Mouse (Mus musculus): Measurements from ENCODE around the gene Dsn1. TPM values are rescaled to one million over a fixed set of nuclear protein-coding genes. Genes with fewer than 3 reads are reported as not detected.

Gene Dsn1
- total and polyA plus RNA-seq, 3 experiments, result 5.3 to 123 (median 48.3) TPM

GRCm38 (mm10) chr2:157002321-157002720 is 4.6 kb downstream of the Dsn1 start:
- no peak for TF ChIP-seq GATA2 (IDR thresholded peaks at IDR 0.05; ENCODE audit: borderline replicate concordance, low read depth, low read length)
- TF ChIP-seq TAL1 (conservative IDR thresholded peaks at IDR 0.05; ENCODE audit: low read depth, low read length), result no peak
- TF ChIP-seq POLR2AphosphoS5 (IDR thresholded peaks at IDR 0.05; ENCODE audit: insufficient replicate concordance, low read depth, low read length), result no peak
- no peak for TF ChIP-seq CTCF (IDR thresholded peaks at IDR 0.05; ENCODE audit: low read depth, low read length)
- no peak for TF ChIP-seq GATA1 (IDR thresholded peaks at IDR 0.05; ENCODE audit: borderline replicate concordance, low read length)
- H3K36me3 ChIP-seq (replicated peaks), result peaks cover 79% of the 10 kb centered on the region
- peaks cover 47% of the 10 kb centered on the region for H3K4me1 ChIP-seq (ENCODE audit: insufficient read depth, low read depth, low read length)
- no peaks in the 10 kb centered on the region for H3K9me3 ChIP-seq (replicated peaks)
- DNase-seq (ENCODE audit: low spot score) (no peak), ATAC-seq (ENCODE audit: extremely low read depth, insufficient number of reproducible peaks, low FRiP score, poor library complexity, severe bottlenecking) (no peak)
- H3K4me3 ChIP-seq (ENCODE audit: low read depth, low read length), result no peak overlapping the region
- H3K27me3 ChIP-seq (ENCODE audit: insufficient read depth, low read length), result no peaks in the 10 kb centered on the region

GRCm38 (mm10) chr2:156998263-156998662 is 8.7 kb downstream of the Dsn1 start:
- ATAC-seq (ENCODE audit: extremely low read depth, insufficient number of reproducible peaks, low FRiP score, poor library complexity, severe bottlenecking), result no peak

GRCm38 (mm10) chr2:156996576-156996975 is 10.4 kb downstream of the Dsn1 start:
- TF ChIP-seq CTCF (IDR thresholded peaks at IDR 0.05; ENCODE audit: low read depth, low read length) (no peak), GATA2 (IDR thresholded peaks at IDR 0.05; ENCODE audit: borderline replicate concordance, low read depth, low read length) (no peak), GATA1 (IDR thresholded peaks at IDR 0.05; ENCODE audit: borderline replicate concordance, low read length) (no peak), TAL1 (conservative IDR thresholded peaks at IDR 0.05; ENCODE audit: low read depth, low read length) (no peak), POLR2AphosphoS5 (IDR thresholded peaks at IDR 0.05; ENCODE audit: insufficient replicate concordance, low read depth, low read length) (no peak)
- ATAC-seq (ENCODE audit: extremely low read depth, insufficient number of reproducible peaks, low FRiP score, poor library complexity, severe bottlenecking), result no peak
- no peak for DNase-seq (ENCODE audit: low spot score)

More at GRCm38 (mm10) chr2:156998263-156998662, 8.7 kb downstream of the Dsn1 start:
- no peaks in the 10 kb centered on the region for H3K27me3 ChIP-seq (ENCODE audit: insufficient read depth, low read length)
- peaks cover 89% of the 10 kb centered on the region for H3K36me3 ChIP-seq (replicated peaks)
- no peak for DNase-seq (ENCODE audit: low spot score)
- peaks cover 25% of the 10 kb centered on the region for H3K4me1 ChIP-seq (ENCODE audit: insufficient read depth, low read depth, low read length)
- no peak for TF ChIP-seq POLR2AphosphoS5 (IDR thresholded peaks at IDR 0.05; ENCODE audit: insufficient replicate concordance, low read depth, low read length)
- no peak for TF ChIP-seq TAL1 (conservative IDR thresholded peaks at IDR 0.05; ENCODE audit: low read depth, low read length)
- no peak for TF ChIP-seq GATA2 (IDR thresholded peaks at IDR 0.05; ENCODE audit: borderline replicate concordance, low read depth, low read length)
- no peak for TF ChIP-seq GATA1 (IDR thresholded peaks at IDR 0.05; ENCODE audit: borderline replicate concordance, low read length)
- no peak for TF ChIP-seq CTCF (IDR thresholded peaks at IDR 0.05; ENCODE audit: low read depth, low read length)
- H3K9me3 ChIP-seq (replicated peaks), result no peaks in the 10 kb centered on the region
- no peak overlapping the region for H3K4me3 ChIP-seq (ENCODE audit: low read depth, low read length)

GRCm38 (mm10) chr2:156991470-156992319 is 15.3 kb downstream of the Dsn1 start, which contains the start of gene Ndrg3:
Gene Ndrg3, minus strand, starts transcription at chr2:156992056.
- Histone ChIP-seq H3K27me3 (ENCODE audit: insufficient read depth, low read length) (no peaks in the 10 kb centered on the region), H3K4me1 (ENCODE audit: insufficient read depth, low read depth, low read length) (peaks cover 51% of the 10 kb centered on the region), H3K9me3 (replicated peaks) (no peaks in the 10 kb centered on the region), H3K4me3 (ENCODE audit: low read depth, low read length) (peak within 1 kb of the TSS; percentile 97), H3K36me3 (replicated peaks) (peaks cover 43% of the 10 kb centered on the region)
- TF ChIP-seq TAL1 (conservative IDR thresholded peaks at IDR 0.05; ENCODE audit: low read depth, low read length) (no peak), CTCF (IDR thresholded peaks at IDR 0.05; ENCODE audit: low read depth, low read length) (0 out of 2 replicates have a peak, but pooled peaks have one; percentile 20)
- DNase-seq (ENCODE audit: low spot score) (peak; percentile 41), ATAC-seq (ENCODE audit: extremely low read depth, insufficient number of reproducible peaks, low FRiP score, poor library complexity, severe bottlenecking) (peak; percentile 75; the same call in 1 of the 2 replicates)

More at GRCm38 (mm10) chr2:156996576-156996975, 10.4 kb downstream of the Dsn1 start:
- Histone ChIP-seq H3K4me3 (ENCODE audit: low read depth, low read length) (no peak overlapping the region), H3K36me3 (replicated peaks) (peaks cover 82% of the 10 kb centered on the region), H3K9me3 (replicated peaks) (no peaks in the 10 kb centered on the region), H3K4me1 (ENCODE audit: insufficient read depth, low read depth, low read length) (peaks cover 28% of the 10 kb centered on the region), H3K27me3 (ENCODE audit: insufficient read depth, low read length) (no peaks in the 10 kb centered on the region)

- Histone ChIP-seq H3K27me3 (ENCODE audit: insufficient read depth, low read length) (no peaks in the 10 kb centered on the region), H3K36me3 (replicated peaks) (peaks cover 34% of the 10 kb centered on the region), H3K4me1 (ENCODE audit: insufficient read depth, low read depth, low read length) (peaks cover 53% of the 10 kb centered on the region), H3K9me3 (replicated peaks) (no peaks in the 10 kb centered on the region), H3K4me3 (ENCODE audit: low read depth, low read length) (peak overlapping the region; percentile 97)
- TF ChIP-seq CTCF (IDR thresholded peaks at IDR 0.05; ENCODE audit: low read depth, low read length) (no peak), TAL1 (conservative IDR thresholded peaks at IDR 0.05; ENCODE audit: low read depth, low read length) (no peak), GATA1 (IDR thresholded peaks at IDR 0.05; ENCODE audit: borderline replicate concordance, low read length) (no peak), GATA2 (IDR thresholded peaks at IDR 0.05; ENCODE audit: borderline replicate concordance, low read depth, low read length) (no peak), POLR2AphosphoS5 (IDR thresholded peaks at IDR 0.05; ENCODE audit: insufficient replicate concordance, low read depth, low read length) (no peak)
- ATAC-seq (ENCODE audit: extremely low read depth, insufficient number of reproducible peaks, low FRiP score, poor library complexity, severe bottlenecking) (no peak), DNase-seq (ENCODE audit: low spot score) (no peak)
Observed at GRCm38 (mm10) chr2:156990727-156991431, 16.1 kb downstream of the Dsn1 start.

- H3K4me1 ChIP-seq (ENCODE audit: insufficient read depth, low read depth, low read length), result peaks cover 60% of the 10 kb centered on the region
- no peak for ATAC-seq (ENCODE audit: extremely low read depth, insufficient number of reproducible peaks, low FRiP score, poor library complexity, severe bottlenecking)
- TF ChIP-seq CTCF (IDR thresholded peaks at IDR 0.05; ENCODE audit: low read depth, low read length) (no peak), POLR2AphosphoS5 (IDR thresholded peaks at IDR 0.05; ENCODE audit: insufficient replicate concordance, low read depth, low read length) (no peak), GATA2 (IDR thresholded peaks at IDR 0.05; ENCODE audit: borderline replicate concordance, low read depth, low read length) (no peak), TAL1 (conservative IDR thresholded peaks at IDR 0.05; ENCODE audit: low read depth, low read length) (no peak), GATA1 (IDR thresholded peaks at IDR 0.05; ENCODE audit: borderline replicate concordance, low read length) (no peak)
- DNase-seq (ENCODE audit: low spot score), result no peak
- H3K36me3 ChIP-seq (replicated peaks), result peaks cover 21% of the 10 kb centered on the region
- no peaks in the 10 kb centered on the region for H3K27me3 ChIP-seq (ENCODE audit: insufficient read depth, low read length)
- H3K4me3 ChIP-seq (ENCODE audit: low read depth, low read length), result no peak overlapping the region
- no peaks in the 10 kb centered on the region for H3K9me3 ChIP-seq (replicated peaks)
Observed at GRCm38 (mm10) chr2:156987316-156987715, 19.6 kb downstream of the Dsn1 start.

All from G1E (cell line).